Mouse (Mus musculus) duodenum, adult 2 months (tissue): ENCODE data around the gene Olfr1002. TPM values are rescaled to one million over a fixed set of nuclear protein-coding genes. Genes with fewer than 3 reads are reported as not detected.

Experiments
- polyA plus RNA-seq: library from polyadenylated mRNA; depleted of rRNA; stranded (reverse); fragments of >200 nt; gene quantifications from 2 replicates; pipeline ENCODE4 v1.2.3, GENCODE M21; 2012; ENCODE audit warnings: low replicate concordance; rRNA removed

Olfr1002 gene
- not detected in 2 replicates for polyA plus RNA-seq

DNA sequence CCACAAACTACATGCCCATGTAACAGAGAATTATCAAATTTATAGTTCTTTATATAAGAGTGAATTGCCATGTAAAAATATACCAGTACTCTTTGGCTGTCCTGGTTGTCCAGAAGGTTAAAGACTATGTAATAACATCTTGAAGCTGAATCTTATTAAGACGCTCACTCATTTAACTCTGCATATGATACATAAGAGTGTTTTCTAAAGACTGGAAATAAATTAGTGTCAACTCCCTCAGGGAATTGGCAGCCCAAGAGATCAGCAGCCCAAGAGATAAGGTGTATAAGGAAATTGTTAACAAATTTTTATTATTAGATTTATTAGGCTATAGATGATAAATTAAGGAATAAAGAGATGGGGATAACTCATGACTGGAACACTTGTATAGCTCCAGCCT, at the start of gene Olfr1002:
Olfr1002 (minus strand) TSS at position 101 of the 400 bp plus-strand sequence.

GRCm38 (mm10) chr2:85689131-85689530, 38.6 kb upstream of the Olfr1002 start, which contains the start of gene Olfr1008:
TSS of gene Olfr1008 (plus strand) at chr2:85689431.

DNA sequence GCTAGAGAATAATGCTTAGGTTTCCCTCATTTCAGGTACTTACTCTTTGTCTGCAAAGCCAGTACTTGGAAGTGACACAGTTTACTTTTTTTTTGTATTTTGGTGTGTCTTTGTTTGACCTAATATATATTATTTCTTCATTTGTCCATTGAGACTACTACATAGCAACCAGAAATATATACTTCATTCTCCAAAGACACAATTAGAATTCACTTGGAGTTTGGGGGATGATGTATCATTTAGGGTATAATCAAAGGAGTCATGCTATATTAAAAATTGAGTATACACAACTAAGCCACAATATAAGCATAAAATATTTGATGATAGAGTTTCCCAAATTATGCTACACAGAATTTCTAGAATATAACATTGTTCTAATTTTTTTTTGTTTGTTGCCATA, 28.2 kb upstream of the Olfr1002 start, which contains the start of gene Olfr1006:
Olfr1006 (minus strand) TSS at position 101 of the 400 bp plus-strand sequence.

DNA sequence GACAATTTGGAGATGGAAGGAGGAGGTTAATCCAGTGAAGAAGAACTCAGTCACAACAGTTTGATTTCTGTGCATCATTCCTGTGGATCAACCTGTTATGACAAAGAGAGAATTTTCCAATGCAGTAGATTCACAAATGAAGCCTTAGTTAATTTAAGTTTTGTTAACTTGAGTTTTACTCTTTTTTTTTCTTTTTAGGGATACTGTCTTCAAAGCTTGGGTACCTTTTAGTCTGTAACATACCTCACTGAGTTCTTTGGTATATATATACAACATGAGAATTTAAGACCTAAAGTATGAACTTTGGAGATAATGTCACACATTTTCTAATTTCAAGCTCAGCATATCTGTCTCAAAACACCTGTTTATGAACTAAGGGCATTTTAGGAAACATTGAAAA, 13.9 kb upstream of the Olfr1002 start, which contains the start of gene Olfr154:
Olfr154 (minus strand) TSS at position 101 of the 400 bp plus-strand sequence.

DNA sequence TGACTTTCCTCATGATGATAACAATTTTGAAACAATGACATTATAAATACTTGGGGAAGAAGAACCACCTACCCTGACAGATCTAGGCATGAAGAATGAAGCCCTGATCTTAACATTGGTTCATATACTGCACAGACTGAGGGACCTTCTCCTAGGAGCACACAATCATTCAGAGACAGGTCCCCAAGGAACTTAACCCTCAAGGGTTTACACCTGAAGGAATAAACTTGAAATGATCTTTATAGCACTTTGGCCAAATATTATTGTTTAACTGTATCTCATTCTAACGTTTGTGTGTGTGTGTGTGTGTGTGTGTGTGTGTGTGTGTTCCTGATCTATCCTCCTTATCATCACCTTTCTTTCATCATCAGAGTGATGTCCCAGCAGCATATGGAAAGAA, 38.7 kb downstream of the Olfr1002 start, which contains the start of gene Olfr1000:
Olfr1000 (minus strand) TSS at position 101 of the 400 bp plus-strand sequence.

Other genes starting within 250 kb of the Olfr1002 start
- not detected in 2 replicates for gene Olfr992, start 241.2 kb downstream of the Olfr1002 start, polyA plus RNA-seq
- not detected in 2 replicates for gene Olfr993, start 235.8 kb downstream of the Olfr1002 start, polyA plus RNA-seq
- not detected in 2 replicates for gene Olfr994, start 214.3 kb downstream of the Olfr1002 start, polyA plus RNA-seq
- not detected in 2 replicates for gene Olfr995, start 207.1 kb downstream of the Olfr1002 start, polyA plus RNA-seq
- gene 4833423E24Rik, start 131.7 kb downstream of the Olfr1002 start, polyA plus RNA-seq: not detected in 2 replicates
- gene Olfr996, start 71.5 kb downstream of the Olfr1002 start, polyA plus RNA-seq: not detected in 2 replicates
- gene Olfr998, start 61.8 kb downstream of the Olfr1002 start, polyA plus RNA-seq: not detected in 2 replicates
- gene Olfr1000, start 38.8 kb downstream of the Olfr1002 start, polyA plus RNA-seq: not detected in 2 replicates
- gene Olfr154, start 13.8 kb upstream of the Olfr1002 start, polyA plus RNA-seq: not detected in 2 replicates
- not detected in 2 replicates for gene Olfr1006, start 28.1 kb upstream of the Olfr1002 start, polyA plus RNA-seq
- gene Olfr1008, start 38.7 kb upstream of the Olfr1002 start, polyA plus RNA-seq: not detected in 2 replicates
- gene Olfr1009, start 64.7 kb upstream of the Olfr1002 start, polyA plus RNA-seq: not detected in 2 replicates
- not detected in 2 replicates for gene Olfr1012, start 112.1 kb upstream of the Olfr1002 start, polyA plus RNA-seq
- gene Olfr1013, start 116.4 kb upstream of the Olfr1002 start, polyA plus RNA-seq: not detected in 2 replicates
- not detected in 2 replicates for gene Olfr1014, start 122.0 kb upstream of the Olfr1002 start, polyA plus RNA-seq
- gene Olfr1015, start 131.3 kb upstream of the Olfr1002 start, polyA plus RNA-seq: not detected in 2 replicates
- not detected in 2 replicates for gene Olfr1016, start 151.8 kb upstream of the Olfr1002 start, polyA plus RNA-seq
- not detected in 2 replicates for gene Olfr1018, start 167.8 kb upstream of the Olfr1002 start, polyA plus RNA-seq
- not detected in 2 replicates for gene Olfr1019, start 194.8 kb upstream of the Olfr1002 start, polyA plus RNA-seq
- gene Olfr1020, start 196.3 kb upstream of the Olfr1002 start, polyA plus RNA-seq: not detected in 2 replicates
- not detected in 2 replicates for gene Olfr1022, start 217.9 kb upstream of the Olfr1002 start, polyA plus RNA-seq
- not detected in 2 replicates for gene Olfr1023, start 234.9 kb upstream of the Olfr1002 start, polyA plus RNA-seq